Mouse (Mus musculus): Measurements from ENCODE around the gene Fndc3b. TPM values are rescaled to one million over a fixed set of nuclear protein-coding genes. Genes with fewer than 3 reads are reported as not detected.

Gene Fndc3b
- polyA plus RNA-seq, 1 experiment from 2014 or later = 153 TPM

DNA sequence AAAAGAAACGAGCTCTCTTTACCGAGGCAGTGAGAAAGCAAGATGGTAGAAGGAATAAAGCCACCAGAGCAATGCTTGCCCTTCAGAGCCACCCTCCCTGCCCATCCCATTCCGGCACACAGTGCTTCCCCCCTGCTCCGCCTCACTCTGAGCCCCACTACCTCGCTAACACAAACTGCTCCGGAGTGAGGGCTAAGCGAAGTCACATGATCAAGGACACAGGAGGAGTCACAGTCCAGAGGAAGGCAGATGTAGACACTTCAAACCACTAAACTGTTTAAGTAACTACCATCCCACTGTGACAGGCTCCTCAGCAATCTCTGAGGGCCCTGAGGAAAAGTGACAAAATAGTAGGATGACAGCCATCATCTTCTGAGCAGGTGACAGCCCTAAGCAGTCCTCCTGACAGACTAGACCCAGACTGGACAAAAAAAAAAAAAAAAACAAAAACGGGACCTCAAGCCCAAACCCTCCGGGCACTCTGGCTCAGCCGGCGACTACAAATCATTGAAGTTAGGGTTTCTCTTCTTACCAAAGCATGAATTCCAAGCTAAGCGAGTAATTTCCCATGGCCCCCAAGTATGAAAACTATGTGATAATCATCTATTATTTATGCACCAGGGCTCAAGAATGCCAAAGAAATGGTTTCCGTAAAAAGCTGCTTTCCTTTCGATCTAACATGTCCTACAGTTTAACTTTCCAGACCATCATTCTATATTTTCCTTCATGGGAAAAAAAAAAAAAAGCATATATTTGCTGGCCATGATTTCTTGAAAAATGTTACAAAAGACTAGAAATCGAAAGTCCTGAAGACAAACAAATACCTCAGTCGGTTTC lies 15.3 kb downstream of the Fndc3b start:
- POLR2A ChIA-PET = interaction anchor here (0.5 to 1.9 kb wide), 14 partner anchors 9 to 268 kb away, joined by 3 to 7 read pairs (median 3); partner anchors contain the start of gene Pld1
- ATAC-seq (peak; percentile 64), DNase-seq (ENCODE audit: low read depth, low spot score) (no peak)
- H3K27me3 ChIP-seq = no peaks in the 10 kb centered on the region
- TF ChIP-seq CTCF (IDR thresholded peaks at IDR 0.05) = no peak
- in situ Hi-C loops (cut with MboI; ENCODE audit: low pct_unique_long_range_greater_than_20kb) = loop anchor here (5.0 kb wide), 1 partner anchor 39 kb away; no protein-coding TSS in a partner anchor
- CTCF ChIA-PET = interaction anchor here (1.2 to 2.0 kb wide), 6 partner anchors 9 to 412 kb away, joined by 3 to 8 read pairs (median 4); no protein-coding TSS in a partner anchor

DNA sequence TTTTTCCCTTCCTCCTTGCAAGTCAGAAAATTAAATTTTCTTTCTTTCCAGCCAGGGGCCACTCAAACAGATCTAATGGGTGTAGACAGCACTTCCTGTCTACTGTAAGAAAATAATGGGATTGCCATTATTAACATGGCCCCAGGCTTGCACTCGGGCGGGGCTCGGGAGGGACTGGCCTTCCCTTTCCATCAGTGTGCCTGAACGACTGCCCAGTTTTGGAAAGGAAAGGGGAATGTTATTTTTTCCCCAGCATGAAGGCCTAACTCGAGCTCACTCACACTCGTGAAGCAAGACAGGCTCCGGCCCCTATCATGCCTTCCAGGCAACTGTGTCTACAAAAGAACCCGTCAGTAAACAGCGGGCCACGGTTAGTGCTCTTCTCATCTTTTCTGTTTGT lies 16.5 kb downstream of the Fndc3b start:
- H3K27me3 ChIP-seq = no peaks in the 10 kb centered on the region
- POLR2A ChIA-PET = interaction anchor here (1.9 kb wide), 1 partner anchor 37 kb away, joined by 4 read pairs; no protein-coding TSS in a partner anchor
- no peak for DNase-seq (ENCODE audit: low read depth, low spot score)
- no peak for ATAC-seq
- no peak for TF ChIP-seq CTCF (IDR thresholded peaks at IDR 0.05)
- CTCF ChIA-PET = interaction anchor here (2.0 kb wide), 1 partner anchor 11 kb away, joined by 8 read pairs; no protein-coding TSS in a partner anchor
- in situ Hi-C loops (cut with MboI; ENCODE audit: low pct_unique_long_range_greater_than_20kb) = no loop called here

DNA sequence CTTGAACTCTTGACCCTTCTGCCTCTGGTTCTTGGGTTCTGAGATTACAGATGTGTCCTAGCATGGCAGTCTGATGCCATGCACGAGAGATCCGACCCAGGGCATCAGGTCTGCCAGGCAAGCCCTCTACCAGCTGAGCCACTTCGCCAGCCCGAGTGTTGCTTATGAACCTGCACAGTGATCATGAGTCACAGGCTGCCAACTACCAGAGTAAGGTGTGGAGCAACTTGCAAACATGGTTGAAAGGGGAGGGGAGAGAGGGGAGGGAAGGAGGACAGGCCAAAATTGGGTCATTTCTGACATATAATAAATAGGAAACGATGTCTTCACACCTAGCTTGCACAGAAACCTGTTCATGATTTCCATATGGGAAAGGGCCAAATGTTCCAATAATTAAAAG lies 17.0 kb downstream of the Fndc3b start:
- POLR2A ChIA-PET = interaction anchor here (1.6 kb wide), 1 partner anchor 22 kb away, joined by 4 read pairs; no protein-coding TSS in a partner anchor
- ATAC-seq = no peak
- H3K27me3 ChIP-seq = no peaks in the 10 kb centered on the region
- in situ Hi-C loops (cut with MboI; ENCODE audit: low pct_unique_long_range_greater_than_20kb) = no loop called here
- no peak for TF ChIP-seq CTCF (IDR thresholded peaks at IDR 0.05)
- CTCF ChIA-PET = no interaction called here
- DNase-seq (ENCODE audit: low read depth, low spot score) = no peak

DNA sequence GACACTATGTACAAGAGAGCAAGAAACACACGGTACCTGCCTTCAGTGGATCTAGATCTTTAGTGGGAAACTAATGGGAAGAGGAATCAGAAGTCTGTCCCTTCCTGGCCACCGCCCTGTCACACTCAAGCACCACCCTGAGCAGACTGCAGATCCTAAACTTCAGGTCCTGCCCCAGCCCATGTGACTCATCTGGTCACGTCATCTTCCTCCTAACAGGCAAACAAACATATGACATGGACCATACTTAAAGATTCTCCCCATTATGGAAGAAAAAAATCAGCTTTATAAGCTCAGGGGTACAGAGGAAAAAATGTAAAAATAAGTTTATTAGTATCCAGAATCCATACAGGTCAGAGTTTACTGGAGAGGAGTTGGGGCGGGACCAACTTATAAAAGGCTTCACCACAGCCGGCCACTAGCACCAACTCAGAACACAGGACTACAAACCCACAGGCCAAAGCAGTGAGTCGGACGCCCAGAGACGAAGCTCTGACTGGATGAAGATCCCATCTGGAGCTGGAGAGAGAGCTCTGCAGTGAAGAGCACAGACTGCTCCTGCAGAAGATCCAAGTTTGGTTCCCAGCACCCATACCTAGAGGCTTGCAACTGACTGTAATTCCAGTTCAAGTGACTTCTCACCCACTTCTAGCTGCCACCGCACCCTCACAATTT lies 19.5 kb downstream of the Fndc3b start:
- CTCF ChIA-PET = interaction anchor here (0.9 to 1.4 kb wide), 3 partner anchors 11 to 40 kb away, joined by 3 read pairs; no protein-coding TSS in a partner anchor
- DNase-seq (ENCODE audit: low read depth, low spot score) (no peak), ATAC-seq (no peak)
- POLR2A ChIA-PET = interaction anchor here (0.5 to 0.9 kb wide), 3 partner anchors 20 to 412 kb away, joined by 3 to 5 read pairs (median 5); no protein-coding TSS in a partner anchor
- in situ Hi-C loops (cut with MboI; ENCODE audit: low pct_unique_long_range_greater_than_20kb) = no loop called here
- H3K27me3 ChIP-seq = no peaks in the 10 kb centered on the region
- TF ChIP-seq CTCF (IDR thresholded peaks at IDR 0.05) = no peak

DNA sequence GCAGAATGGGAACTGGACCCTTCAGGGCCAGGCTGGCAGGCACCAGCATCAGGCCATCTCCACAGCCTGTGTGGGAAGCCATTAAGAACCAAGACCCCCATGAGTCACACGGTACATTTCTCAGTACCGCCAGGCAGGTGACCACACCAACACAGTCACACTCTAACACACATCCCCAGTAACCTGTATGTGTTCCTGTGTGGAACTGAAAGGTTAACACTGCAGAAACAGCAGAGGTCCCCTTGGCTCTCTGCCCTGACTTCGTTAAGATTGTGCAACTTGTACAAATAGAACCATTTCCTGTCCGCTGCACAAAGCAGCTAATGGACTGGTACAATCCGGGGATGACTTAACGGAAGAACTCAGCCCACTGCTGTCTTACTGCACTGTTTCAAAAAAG lies 21.1 kb downstream of the Fndc3b start:
- DNase-seq (ENCODE audit: low read depth, low spot score) (peak; percentile 95), ATAC-seq (peak; percentile 66)
- TF ChIP-seq CTCF (IDR thresholded peaks at IDR 0.05) = no peak
- ChIA-PET POLR2A (interaction anchor here (0.9 to 1.5 kb wide), 2 partner anchors 36 to 172 kb away, joined by 5 to 6 read pairs; no protein-coding TSS in a partner anchor), CTCF (interaction anchor here (1.7 to 1.9 kb wide), 2 partner anchors 11 to 25 kb away, joined by 4 to 8 read pairs; no protein-coding TSS in a partner anchor)
- H3K27me3 ChIP-seq = no peaks in the 10 kb centered on the region
- in situ Hi-C loops (cut with MboI; ENCODE audit: low pct_unique_long_range_greater_than_20kb) = no loop called here

DNA sequence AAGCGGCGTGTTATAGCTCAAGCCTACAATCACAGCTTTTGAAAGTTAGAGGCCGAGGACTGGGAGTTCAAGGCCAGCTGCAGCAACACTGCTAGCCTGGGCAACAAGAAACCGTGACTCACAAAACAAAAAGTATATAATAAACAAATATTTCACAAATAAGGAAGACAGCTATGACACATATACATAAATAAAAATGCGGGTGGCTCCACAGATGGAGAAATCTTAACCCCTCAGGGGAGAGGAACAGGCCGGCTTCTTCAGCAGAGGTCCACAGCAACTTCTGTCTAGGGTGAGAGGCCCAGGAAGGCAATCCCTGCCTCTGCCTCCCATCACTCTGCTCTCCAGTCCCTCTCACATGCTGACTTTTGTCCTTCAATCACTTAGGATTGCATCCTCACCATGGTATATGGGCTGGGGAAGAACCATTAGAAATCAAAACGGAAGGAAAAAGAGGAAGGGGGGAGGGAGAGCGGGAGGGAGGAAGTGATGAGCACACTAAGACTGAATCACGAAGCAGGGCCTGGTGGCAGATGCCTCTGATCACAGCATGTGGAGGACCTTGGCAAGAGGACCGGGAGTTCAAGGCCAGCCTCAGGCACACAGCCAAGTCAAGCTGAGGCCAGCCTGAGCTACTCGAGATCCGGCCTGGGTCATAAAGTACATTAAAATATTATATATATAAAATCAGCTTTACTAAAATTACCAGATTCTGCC lies 21.8 kb downstream of the Fndc3b start:
- no peaks in the 10 kb centered on the region for H3K27me3 ChIP-seq
- ChIA-PET CTCF (interaction anchor here (1.1 to 1.9 kb wide), 5 partner anchors 9 to 62 kb away, joined by 3 to 8 read pairs (median 4); no protein-coding TSS in a partner anchor), POLR2A (interaction anchor here (1.0 to 1.5 kb wide), 2 partner anchors 9 to 35 kb away, joined by 3 to 6 read pairs; no protein-coding TSS in a partner anchor)
- no peak for DNase-seq (ENCODE audit: low read depth, low spot score)
- in situ Hi-C loops (cut with MboI; ENCODE audit: low pct_unique_long_range_greater_than_20kb) = no loop called here
- TF ChIP-seq CTCF (IDR thresholded peaks at IDR 0.05) = no peak
- no peak for ATAC-seq

DNA sequence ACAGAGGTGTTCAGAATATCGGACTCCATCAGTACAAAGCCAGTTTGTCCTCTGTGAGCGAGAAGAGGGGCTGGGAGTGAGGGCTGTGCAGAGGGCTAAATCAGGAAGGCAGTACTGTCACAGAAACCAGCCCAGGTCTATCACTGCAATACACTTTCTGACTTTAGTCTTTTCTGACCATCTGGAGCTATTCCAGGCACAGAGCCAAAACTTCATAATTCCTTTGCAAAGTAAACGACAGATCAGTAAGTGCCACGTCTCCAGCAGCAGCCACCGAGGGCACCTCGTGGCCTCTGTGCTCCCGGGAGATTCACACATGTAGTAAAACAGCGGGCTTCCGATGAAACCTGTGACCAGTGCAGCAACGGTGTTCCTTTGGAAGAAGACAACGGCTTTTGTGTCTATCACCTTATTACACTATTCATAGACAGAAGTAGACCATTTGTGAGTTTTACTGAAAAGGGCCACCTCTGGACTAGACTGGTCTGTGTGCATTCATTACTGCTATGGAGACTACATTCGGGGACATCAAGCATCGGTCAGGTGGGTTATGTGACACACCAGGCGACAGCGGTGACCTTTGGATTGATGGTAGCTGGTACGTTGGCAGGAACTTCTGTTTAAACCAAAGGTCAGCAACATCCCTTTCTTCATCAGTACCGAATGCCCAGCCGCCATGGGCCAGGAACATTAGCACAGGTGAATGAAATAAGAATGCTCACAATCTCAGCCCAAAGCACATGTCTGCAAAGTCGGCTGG lies 24.2 kb downstream of the Fndc3b start:
- no peak for TF ChIP-seq CTCF (IDR thresholded peaks at IDR 0.05)
- CTCF ChIA-PET = interaction anchor here (0.7 to 2.8 kb wide), 7 partner anchors 10 to 35 kb away, joined by 3 to 8 read pairs (median 4); no protein-coding TSS in a partner anchor
- DNase-seq (ENCODE audit: low read depth, low spot score) = no peak
- no peak for ATAC-seq
- POLR2A ChIA-PET = interaction anchor here (0.6 kb wide), 1 partner anchor 9 kb away, joined by 3 read pairs; no protein-coding TSS in a partner anchor
- in situ Hi-C loops (cut with MboI; ENCODE audit: low pct_unique_long_range_greater_than_20kb) = no loop called here
- H3K27me3 ChIP-seq = no peaks in the 10 kb centered on the region

DNA sequence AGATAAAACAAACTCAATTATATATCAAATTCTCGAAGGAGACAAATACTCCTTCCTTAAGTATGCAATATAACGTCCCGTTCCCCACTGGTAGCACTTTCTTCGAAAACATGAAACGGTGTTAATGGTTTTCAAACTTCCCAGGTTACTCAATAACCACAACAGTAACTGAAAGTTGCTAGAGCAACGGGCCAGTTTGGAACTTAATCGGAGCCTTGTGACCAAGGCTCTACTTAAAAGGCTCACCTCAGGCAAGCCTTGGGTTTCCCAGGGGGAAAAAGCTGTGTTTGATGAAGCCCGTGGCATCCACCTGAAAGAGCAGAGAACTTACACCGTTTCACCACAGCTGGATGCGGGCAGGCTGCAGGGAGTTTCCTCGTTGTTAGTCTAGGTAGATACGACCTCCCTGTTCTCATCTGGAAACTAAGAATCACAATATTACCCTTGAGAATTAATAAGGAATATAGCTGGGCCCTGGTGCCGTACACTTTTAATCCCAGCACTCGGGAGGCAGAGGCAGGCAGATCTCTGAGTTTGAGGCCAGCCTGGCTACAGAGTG lies 25.4 kb downstream of the Fndc3b start:
- DNase-seq (ENCODE audit: low read depth, low spot score) (no peak), ATAC-seq (no peak)
- TF ChIP-seq CTCF (IDR thresholded peaks at IDR 0.05) = no peak
- POLR2A ChIA-PET = interaction anchor here (1.7 kb wide), 1 partner anchor 34 kb away, joined by 3 read pairs; no protein-coding TSS in a partner anchor
- in situ Hi-C loops (cut with MboI; ENCODE audit: low pct_unique_long_range_greater_than_20kb) = no loop called here
- CTCF ChIA-PET = interaction anchor here (1.0 to 2.8 kb wide), 6 partner anchors 8 to 33 kb away, joined by 3 to 8 read pairs (median 4); no protein-coding TSS in a partner anchor
- H3K27me3 ChIP-seq = no peaks in the 10 kb centered on the region

DNA sequence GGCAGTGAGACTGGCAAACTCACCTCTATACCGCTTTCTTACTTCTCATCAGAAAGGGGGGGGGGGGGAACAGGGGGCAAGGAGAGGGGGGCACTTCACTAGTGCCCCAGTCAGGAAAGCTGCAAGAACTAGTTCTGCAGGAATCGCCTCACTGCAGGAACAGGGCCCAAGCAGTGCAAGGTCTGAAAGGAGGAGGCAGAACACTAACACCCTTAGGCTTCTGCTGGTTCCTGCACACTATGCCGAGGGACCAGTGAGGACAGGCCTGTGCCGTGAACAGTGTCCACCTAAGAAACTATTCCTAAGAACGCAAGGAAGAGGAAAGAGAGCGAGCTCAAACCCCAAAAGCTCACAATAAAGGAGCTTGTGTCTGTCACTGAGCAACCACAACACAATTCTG lies 26.0 kb downstream of the Fndc3b start:
- ATAC-seq = no peak

More for the DNA sequence above, 26.0 kb downstream of the Fndc3b start:
- TF ChIP-seq CTCF (IDR thresholded peaks at IDR 0.05) = no peak
- ChIA-PET CTCF (interaction anchor here (1.0 to 2.8 kb wide), 3 partner anchors 13 to 297 kb away, joined by 3 to 8 read pairs (median 3); no protein-coding TSS in a partner anchor), POLR2A (interaction anchor here (1.7 kb wide), 1 partner anchor 33 kb away, joined by 3 read pairs; no protein-coding TSS in a partner anchor)
- no peaks in the 10 kb centered on the region for H3K27me3 ChIP-seq
- DNase-seq (ENCODE audit: low read depth, low spot score) = no peak
- in situ Hi-C loops (cut with MboI; ENCODE audit: low pct_unique_long_range_greater_than_20kb) = no loop called here

Data from Patski (cell line).